Mouse (Mus musculus) telencephalon, adult 2 months (tissue): ENCODE measurements around the gene Trim65.

ENCODE experiments used
- DNase-seq: peaks from one replicate; pipeline ENCODE4 v3.0.0-alpha.2; 2011; ENCODE audit warnings: low read depth, low spot score

Gene Trim65

GRCm38 (mm10) chr11:116130488-116131205 is at the start of gene Trim65:
Trim65 (minus strand) TSS chr11:116131128.
- DNase-seq, result peak; percentile 77

GRCm38 (mm10) chr11:116178411-116179121 is 47.6 kb upstream of the Trim65 start:
- no peak for DNase-seq

DNA sequence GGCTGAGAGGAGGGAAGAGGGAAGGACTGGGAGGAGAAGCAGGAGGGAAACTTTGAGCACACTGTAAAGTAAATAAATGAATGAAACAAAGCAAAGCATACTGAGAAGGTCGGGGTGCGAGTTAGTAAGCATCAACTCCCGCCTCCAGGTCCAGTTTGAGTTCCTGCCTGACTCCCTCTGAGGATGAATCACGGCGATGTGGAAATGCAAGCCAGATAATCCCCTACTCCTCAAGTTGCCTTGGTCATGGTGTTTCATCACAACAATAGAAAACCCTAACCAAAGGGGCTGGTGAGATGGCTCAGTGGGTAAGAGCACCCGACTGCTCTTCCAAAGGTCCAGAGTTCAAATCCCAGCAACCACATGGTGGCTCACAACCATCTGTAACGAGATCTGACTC is 45.1 kb upstream of the Trim65 start:
- DNase-seq, result no peak

DNA sequence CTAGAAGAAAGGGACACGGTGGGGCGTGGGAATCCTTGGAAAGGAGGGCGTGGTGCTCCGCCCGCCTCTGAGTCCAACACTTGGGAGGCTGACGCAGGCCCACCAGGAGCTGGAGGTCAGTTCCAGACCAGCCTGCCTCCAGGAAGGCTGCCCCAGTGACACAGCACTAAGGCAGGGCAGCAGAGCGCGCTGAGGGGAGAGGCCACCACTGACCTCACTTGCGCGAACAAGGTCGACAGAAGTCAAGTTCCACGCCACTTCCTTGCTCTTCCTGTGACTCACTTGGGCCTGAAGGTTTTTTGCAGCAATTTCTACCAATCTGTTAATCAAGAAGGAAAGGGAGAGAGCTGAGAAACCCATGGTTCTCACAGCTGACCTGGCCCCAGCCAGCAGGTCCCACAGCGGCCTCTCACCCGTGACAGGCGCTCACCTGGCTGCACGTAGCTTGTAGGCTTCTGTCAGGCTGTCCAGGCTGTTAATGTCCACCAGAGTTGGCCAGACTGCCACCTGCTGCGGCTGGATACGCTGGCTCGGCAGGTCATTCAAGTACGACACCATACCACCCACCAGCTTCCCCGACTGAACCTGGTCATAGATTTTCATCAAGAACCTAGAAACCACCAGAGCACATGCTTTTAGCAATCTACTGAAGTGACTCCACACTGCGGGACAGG is 44.0 kb upstream of the Trim65 start:
- no peak for DNase-seq

DNA sequence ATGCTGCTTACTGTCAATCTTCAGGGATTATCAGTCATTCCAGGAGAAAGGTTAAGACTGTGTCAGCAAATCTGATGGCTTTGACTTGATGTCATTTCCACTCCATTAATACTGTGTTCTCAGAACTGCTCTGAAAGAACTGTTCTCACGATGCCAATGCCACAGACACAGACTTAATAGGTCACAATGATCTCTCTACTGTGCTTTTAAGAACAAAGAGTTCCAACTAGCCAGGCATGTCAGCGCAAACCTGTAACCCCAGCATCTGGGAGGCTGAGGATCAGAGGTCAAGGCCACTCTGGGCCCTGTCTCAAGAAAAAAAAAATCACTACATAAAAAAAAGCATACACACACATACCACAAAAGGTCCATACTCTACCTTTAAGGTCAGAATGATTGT is 41.0 kb upstream of the Trim65 start:
- no peak for DNase-seq

GRCm38 (mm10) chr11:116170003-116170800 is 39.3 kb upstream of the Trim65 start:
- no peak for DNase-seq

DNA sequence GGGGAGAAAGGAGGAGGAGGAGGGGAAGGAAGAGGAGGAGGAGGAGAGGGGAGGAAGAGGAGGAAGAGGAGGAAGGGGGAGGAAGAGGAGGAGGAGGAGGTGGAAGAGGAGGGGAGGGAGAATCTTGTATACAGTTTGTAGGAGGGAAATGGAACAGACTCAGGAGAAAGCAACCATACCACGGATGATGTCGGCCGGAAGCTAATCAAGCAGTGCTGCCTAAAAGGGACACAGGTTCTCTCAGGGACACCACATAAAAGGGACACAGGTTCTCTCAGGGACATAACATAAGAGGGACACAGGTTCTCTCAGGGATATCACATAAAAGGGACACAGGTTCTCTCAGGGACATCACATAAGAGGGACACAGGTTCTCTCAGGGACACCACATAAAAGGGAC is 38.3 kb upstream of the Trim65 start:
- no peak for DNase-seq

DNA sequence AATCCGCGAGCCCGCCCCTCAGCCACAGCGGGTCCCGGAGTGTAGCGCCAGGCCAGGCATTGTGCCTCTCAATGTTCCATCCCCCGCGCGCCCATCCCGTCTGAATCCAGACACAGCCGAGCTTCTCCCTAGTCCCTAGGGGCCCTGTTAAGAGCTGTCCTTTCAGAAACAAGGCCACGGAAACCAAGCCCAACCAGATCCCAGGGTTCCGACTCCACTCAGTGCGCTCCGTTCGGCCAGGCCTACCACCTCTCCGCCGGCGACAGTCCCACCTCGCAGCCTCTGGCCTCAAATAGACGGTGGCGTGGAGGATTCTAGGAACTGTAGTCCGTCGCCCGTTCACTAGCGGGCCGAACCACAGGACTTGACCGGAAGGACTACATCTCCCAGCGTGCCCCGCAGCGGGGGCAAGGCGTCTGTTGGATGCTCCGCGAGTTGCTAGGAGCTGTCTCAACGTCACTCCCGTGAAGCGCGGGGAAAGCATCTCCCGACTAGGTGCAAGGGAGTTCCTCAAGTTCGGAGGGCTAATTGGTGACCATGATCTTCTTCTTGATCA is 37.0 kb upstream of the Trim65 start, which contains the start of gene Fbf1:
TSS of gene Fbf1 (minus strand) at position 283 of the 556 bp plus-strand sequence.
- peak; percentile 97 for DNase-seq

GRCm38 (mm10) chr11:116167232-116167631 is 36.3 kb upstream of the Trim65 start:
- no peak for DNase-seq

DNA sequence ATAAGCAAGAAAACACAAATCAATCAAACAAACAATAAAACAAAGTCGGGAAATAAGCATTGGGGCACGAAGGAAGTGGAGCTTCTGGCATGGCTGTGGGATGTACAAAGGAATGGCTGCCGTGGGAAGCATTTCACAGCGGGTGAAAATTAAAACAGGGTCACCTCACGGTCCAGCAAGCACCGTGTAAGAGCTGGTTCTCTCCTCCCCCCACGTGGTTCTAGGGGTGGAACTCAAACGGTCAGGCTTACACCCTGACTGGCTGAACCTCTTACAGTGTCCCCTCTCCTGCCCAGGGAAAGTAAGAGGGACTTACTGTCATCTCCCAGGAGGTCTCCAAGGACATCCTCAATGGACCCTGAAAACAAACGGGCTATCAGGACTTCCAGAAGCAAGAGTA is 32.1 kb upstream of the Trim65 start:
- DNase-seq, result no peak

DNA sequence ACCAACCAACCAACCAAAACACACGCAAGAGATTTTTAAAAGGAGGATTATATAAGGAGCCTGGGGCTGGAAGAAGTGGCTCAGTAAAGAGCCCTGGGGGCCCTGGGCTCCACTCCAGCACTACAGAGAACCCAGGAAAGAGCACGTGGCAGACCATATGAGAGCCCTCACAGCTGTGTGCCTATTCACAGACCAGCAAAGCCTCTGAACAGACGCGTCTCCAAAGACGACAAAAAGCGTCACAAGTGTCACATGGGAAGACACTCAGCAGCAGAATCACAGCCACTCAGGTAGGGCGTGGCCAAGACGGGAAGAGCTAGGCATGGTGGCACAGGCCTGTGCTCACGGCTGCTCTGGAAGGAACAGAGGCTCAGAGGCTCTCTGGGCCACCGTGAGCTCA is 31.2 kb upstream of the Trim65 start:
- peak; percentile 80 for DNase-seq

DNA sequence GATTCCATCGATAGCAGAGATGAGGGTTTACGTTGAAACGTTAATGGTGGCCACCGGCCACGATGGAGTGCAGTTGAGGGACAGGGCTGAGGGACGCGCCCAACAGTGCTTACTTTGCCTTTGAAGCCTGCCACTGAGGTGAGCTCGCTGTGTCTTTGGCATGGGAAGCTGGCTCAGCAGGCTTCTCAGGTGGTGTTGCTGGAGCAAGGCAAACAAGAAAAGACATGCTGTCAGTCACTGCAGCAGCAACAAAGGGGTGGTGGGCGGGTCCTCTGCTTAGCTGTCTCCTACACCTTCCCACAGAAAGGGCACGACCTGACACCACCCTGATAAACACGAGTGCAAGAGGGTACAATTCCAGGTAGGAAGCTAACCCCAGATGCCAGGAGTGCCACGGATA is 30.4 kb upstream of the Trim65 start:
- no peak for DNase-seq

GRCm38 (mm10) chr11:116150960-116151359 is 20.0 kb upstream of the Trim65 start:
- no peak for DNase-seq

GRCm38 (mm10) chr11:116149341-116149740 is 18.4 kb upstream of the Trim65 start:
- DNase-seq, result no peak

DNA sequence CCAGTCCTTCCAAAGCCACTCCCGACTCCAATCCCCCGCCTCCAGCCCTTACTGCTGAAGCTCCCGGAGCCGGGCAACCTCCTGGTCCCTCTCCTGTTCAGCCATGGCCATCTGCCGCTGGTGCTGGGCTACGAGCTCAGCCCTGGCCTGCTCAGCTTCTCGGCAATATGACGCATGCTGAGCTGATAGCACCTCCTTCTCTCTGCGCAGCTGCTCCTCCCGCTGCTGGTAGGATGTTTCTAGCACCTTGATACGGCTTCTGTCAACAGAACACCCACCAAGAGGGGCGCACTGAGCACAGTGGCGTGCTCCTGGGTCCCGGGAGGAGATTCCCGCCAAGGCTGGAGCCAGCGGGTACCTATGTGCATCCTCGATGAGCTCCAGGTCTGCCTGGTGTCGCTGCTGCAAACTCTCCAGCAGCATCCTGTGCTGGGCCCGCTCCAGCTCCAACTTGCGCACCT is 17.9 kb upstream of the Trim65 start:
- DNase-seq, result peak; percentile 61

GRCm38 (mm10) chr11:116146294-116146985 is 15.5 kb upstream of the Trim65 start:
- peak; percentile 73 for DNase-seq

DNA sequence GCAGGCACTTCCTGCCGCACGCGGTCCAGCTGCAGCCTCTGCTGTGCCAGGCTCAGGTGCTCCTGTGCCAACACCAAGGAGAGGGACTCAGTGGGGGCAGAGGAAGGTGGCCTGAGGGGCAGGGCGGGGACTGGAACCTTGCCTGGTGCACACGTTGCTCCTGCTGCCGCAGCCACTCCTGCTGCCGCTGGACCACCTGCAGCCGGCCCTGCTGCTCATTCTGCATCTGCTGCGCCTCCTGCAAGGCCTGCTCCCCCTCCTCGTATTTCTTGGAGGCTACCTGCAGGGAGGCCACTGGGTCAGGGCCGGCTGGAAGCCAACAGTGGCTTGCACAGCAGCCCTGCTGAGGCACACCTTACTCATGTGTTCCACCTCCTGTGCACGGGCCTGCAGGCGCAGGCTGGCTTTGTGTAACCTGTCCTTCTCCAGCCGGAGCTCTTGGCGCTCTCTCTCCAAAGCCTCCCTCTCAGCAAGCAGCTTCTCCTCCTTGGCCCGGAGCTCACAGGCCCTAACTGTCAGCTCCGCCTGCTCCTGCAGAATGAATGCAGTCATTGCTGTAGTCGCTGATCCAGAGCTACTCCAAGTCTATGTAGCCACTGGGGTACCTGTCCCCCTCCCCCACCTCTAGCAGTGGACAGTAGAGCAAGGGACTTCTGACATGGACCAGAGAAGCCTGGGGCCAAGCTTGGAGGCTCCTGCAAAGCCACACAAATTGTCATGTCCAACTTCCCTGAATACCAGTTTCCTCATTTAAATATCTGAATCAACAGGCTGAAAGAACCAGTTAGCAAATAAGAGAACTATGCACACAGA is 14.8 kb upstream of the Trim65 start:
- DNase-seq, result no peak

GRCm38 (mm10) chr11:116143468-116143867 is 12.5 kb upstream of the Trim65 start:
- no peak for DNase-seq

- DNase-seq, result no peak
Measured at GRCm38 (mm10) chr11:116142211-116142991, 11.5 kb upstream of the Trim65 start.
